Mouse (Mus musculus): ENCODE results near the gene Adgrb2. TPM values are rescaled to one million over a fixed set of nuclear protein-coding genes. Genes with fewer than 3 reads are reported as not detected.

The Adgrb2 gene
- polyA plus RNA-seq, 1 experiment, result 1.7 TPM

DNA sequence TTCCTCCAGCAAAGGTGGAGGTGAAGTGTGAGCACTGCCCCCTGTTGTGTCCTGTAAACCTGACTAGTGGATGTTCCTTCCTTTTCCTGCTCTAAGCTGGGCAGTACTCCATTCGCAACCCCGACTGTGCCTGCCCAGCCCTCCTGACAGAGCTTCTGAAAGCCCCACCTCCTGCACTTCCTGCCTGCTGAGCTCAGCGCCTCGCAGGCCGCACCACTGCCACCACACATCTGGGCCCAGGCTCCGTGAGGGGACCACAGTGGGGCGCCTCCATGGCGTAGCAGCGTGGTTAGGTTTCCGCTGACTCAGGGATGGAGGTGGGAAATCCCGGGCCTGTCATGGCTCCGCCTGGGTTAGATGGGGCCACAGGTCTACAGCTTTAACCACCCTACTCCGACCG, 60.9 kb downstream of the Adgrb2 start:
- WGBS, result 68% methylated on average over 14 of the region's 14 CpGs
- H3K27ac ChIP-seq (ENCODE audit: insufficient read depth, low read depth, low read length), result peak overlapping the region; percentile 43; the same call in 1 of the 2 replicates
- peak overlapping the region; percentile 9; the same call in 1 of the 2 replicates for H3K4me3 ChIP-seq (ENCODE audit: low read depth, low read length)
- H3K4me1 ChIP-seq (ENCODE audit: control insufficient read depth, insufficient read depth, insufficient read length, low read length), result peaks cover 17% of the 10 kb centered on the region
- H3K36me3 ChIP-seq (ENCODE audit: control insufficient read depth, insufficient read depth, low read length), result no peaks in the 10 kb centered on the region
- no peak for TF ChIP-seq CTCF (IDR thresholded peaks at IDR 0.05; ENCODE audit: extremely low read depth, insufficient read length, insufficient replicate concordance, low read depth, low read length)
- H3K27me3 ChIP-seq (ENCODE audit: control insufficient read depth, insufficient read depth, low read length), result no peaks in the 10 kb centered on the region

DNA sequence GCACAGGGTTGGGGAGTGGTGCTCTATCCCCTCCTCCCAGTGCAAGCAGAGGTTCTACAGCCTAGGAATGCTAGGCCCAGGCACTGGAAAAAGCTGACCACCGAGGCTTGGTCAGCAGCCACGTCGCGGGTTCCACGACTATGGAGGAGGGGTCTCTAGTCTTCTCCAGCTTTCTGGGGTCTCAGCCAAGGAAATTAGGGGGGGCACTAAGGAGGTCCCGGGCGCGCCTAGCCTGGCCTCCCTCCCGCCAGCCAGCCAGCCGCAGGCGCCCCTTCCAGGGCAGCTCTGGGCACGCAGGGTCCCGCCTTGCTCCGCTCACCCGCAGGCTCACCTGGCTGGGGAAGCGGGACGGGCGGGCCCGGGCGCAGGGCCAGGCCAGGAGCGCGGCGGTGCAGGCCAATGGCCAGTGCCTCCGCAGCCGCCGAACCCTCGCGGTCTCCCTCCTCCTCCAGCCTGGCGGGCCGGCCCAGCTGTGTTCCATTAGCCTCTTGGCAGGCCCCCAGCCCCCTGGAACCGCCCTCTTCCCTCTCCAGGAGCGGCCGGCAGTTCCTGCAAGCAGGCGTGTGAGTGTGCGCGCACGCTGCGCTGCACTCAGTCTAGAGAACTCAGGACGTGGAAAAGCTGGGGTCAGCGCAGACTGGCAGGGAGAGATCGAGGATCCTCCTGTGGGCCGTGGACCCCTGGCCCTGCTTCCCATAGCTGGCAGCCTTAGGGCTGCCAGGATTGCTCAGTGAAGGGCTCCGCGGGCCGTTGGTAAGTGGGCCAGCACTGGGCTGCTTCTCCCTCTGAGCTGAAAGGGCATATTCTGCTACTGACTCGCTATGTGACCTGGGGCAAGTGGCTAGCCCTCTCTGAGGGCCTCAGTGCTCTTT, 62.9 kb downstream of the Adgrb2 start, which contains the start of gene Col16a1:
TSS of gene Col16a1 (plus strand) at position 510 of the 872 bp plus-strand sequence.
- peak within 1 kb of the TSS; percentile 60 for H3K27ac ChIP-seq (ENCODE audit: insufficient read depth, low read depth, low read length)
- 7% methylated on average over 45 of the region's 46 CpGs for WGBS
- peak within 1 kb of the TSS; percentile 64 for H3K4me3 ChIP-seq (ENCODE audit: low read depth, low read length)
- no peaks in the 10 kb centered on the region for H3K36me3 ChIP-seq (ENCODE audit: control insufficient read depth, insufficient read depth, low read length)
- TF ChIP-seq POLR2A (IDR thresholded peaks at IDR 0.05; ENCODE audit: low read depth, low read length), result no peak; the same call in 1 of the 2 replicates
- TF ChIP-seq CTCF (IDR thresholded peaks at IDR 0.05; ENCODE audit: extremely low read depth, insufficient read length, insufficient replicate concordance, low read depth, low read length), result no peak
- peaks cover 17% of the 10 kb centered on the region for H3K4me1 ChIP-seq (ENCODE audit: control insufficient read depth, insufficient read depth, insufficient read length, low read length)
- H3K27me3 ChIP-seq (ENCODE audit: control insufficient read depth, insufficient read depth, low read length), result no peaks in the 10 kb centered on the region

DNA sequence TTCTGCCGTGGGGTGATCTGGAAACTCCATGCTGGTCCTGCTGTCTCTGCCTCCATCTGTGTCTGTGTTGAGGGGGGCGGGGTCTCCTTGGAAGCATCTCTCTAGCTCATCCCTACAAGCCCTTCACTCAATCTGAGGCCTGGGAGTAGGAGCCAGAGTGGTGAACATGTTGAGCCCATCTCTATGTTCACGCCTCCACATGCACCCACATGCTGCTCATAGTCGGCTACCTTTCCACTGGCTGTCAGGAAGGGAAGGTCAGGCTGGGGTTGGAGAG, 63.5 kb downstream of the Adgrb2 start:
- Histone ChIP-seq H3K4me3 (ENCODE audit: low read depth, low read length) (peak overlapping the region; percentile 64), H3K27ac (ENCODE audit: insufficient read depth, low read depth, low read length) (no peak overlapping the region), H3K27me3 (ENCODE audit: control insufficient read depth, insufficient read depth, low read length) (no peaks in the 10 kb centered on the region), H3K4me1 (ENCODE audit: control insufficient read depth, insufficient read depth, insufficient read length, low read length) (peaks cover 17% of the 10 kb centered on the region), H3K36me3 (ENCODE audit: control insufficient read depth, insufficient read depth, low read length) (no peaks in the 10 kb centered on the region)
- WGBS, result 59% methylated on average over 4 of the region's 4 CpGs
- TF ChIP-seq CTCF (IDR thresholded peaks at IDR 0.05; ENCODE audit: extremely low read depth, insufficient read length, insufficient replicate concordance, low read depth, low read length) (no peak), POLR2A (IDR thresholded peaks at IDR 0.05; ENCODE audit: low read depth, low read length) (no peak)

GRCm38 (mm10) chr4:130050056-130050824, 65.6 kb downstream of the Adgrb2 start:
- H3K27me3 ChIP-seq (ENCODE audit: control insufficient read depth, insufficient read depth, low read length), result no peaks in the 10 kb centered on the region
- no peaks in the 10 kb centered on the region for H3K36me3 ChIP-seq (ENCODE audit: control insufficient read depth, insufficient read depth, low read length)
- TF ChIP-seq CTCF (IDR thresholded peaks at IDR 0.05; ENCODE audit: extremely low read depth, insufficient read length, insufficient replicate concordance, low read depth, low read length) (no peak), POLR2A (IDR thresholded peaks at IDR 0.05; ENCODE audit: low read depth, low read length) (no peak)
- 68% methylated on average over 8 of the region's 8 CpGs for whole genome bisulfite sequencing
- H3K27ac ChIP-seq (ENCODE audit: insufficient read depth, low read depth, low read length), result no peak overlapping the region
- H3K4me3 ChIP-seq (ENCODE audit: low read depth, low read length), result no peak overlapping the region
- H3K4me1 ChIP-seq (ENCODE audit: control insufficient read depth, insufficient read depth, insufficient read length, low read length), result peaks cover 16% of the 10 kb centered on the region

GRCm38 (mm10) chr4:130052283-130052682, 67.6 kb downstream of the Adgrb2 start:
- Histone ChIP-seq H3K4me1 (ENCODE audit: control insufficient read depth, insufficient read depth, insufficient read length, low read length) (peaks cover 20% of the 10 kb centered on the region), H3K36me3 (ENCODE audit: control insufficient read depth, insufficient read depth, low read length) (no peaks in the 10 kb centered on the region), H3K27me3 (ENCODE audit: control insufficient read depth, insufficient read depth, low read length) (no peaks in the 10 kb centered on the region), H3K4me3 (ENCODE audit: low read depth, low read length) (no peak overlapping the region), H3K27ac (ENCODE audit: insufficient read depth, low read depth, low read length) (no peak overlapping the region)
- 90% methylated on average over 3 of the region's 3 CpGs for WGBS
- TF ChIP-seq CTCF (IDR thresholded peaks at IDR 0.05; ENCODE audit: extremely low read depth, insufficient read length, insufficient replicate concordance, low read depth, low read length), result no peak
- TF ChIP-seq POLR2A (IDR thresholded peaks at IDR 0.05; ENCODE audit: low read depth, low read length), result no peak

GRCm38 (mm10) chr4:130053111-130053510, 68.4 kb downstream of the Adgrb2 start:
- Histone ChIP-seq H3K36me3 (ENCODE audit: control insufficient read depth, insufficient read depth, low read length) (no peaks in the 10 kb centered on the region), H3K27ac (ENCODE audit: insufficient read depth, low read depth, low read length) (no peak overlapping the region), H3K4me1 (ENCODE audit: control insufficient read depth, insufficient read depth, insufficient read length, low read length) (peaks cover 15% of the 10 kb centered on the region), H3K27me3 (ENCODE audit: control insufficient read depth, insufficient read depth, low read length) (no peaks in the 10 kb centered on the region), H3K4me3 (ENCODE audit: low read depth, low read length) (no peak overlapping the region)
- 75% methylated on average over 9 of the region's 9 CpGs for WGBS
- TF ChIP-seq CTCF (IDR thresholded peaks at IDR 0.05; ENCODE audit: extremely low read depth, insufficient read length, insufficient replicate concordance, low read depth, low read length) (no peak), POLR2A (IDR thresholded peaks at IDR 0.05; ENCODE audit: low read depth, low read length) (no peak)

DNA sequence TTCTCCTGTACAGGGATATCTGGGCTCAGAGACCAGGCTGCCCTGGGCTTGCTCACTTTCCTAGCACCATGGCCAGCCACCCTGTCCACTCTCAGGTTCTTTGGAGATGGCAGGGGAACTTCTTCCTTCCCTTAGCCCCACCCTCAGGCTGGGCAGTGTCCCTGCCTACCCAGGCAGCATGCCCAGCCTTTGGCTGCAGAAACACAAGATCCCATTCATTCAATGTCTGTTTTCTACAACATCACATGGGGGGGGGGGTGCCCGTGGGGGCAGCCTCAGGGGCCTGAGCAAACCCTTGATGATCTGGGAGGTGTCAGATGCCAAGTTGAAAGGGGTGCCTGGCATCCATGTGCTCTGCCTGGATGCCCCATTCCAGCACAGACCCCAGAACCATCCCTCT, 70.1 kb downstream of the Adgrb2 start:
- peaks cover 15% of the 10 kb centered on the region for H3K4me1 ChIP-seq (ENCODE audit: control insufficient read depth, insufficient read depth, insufficient read length, low read length)
- no peaks in the 10 kb centered on the region for H3K36me3 ChIP-seq (ENCODE audit: control insufficient read depth, insufficient read depth, low read length)
- 18% methylated on average over 1 of the region's 1 CpGs for WGBS
- no peak overlapping the region for H3K27ac ChIP-seq (ENCODE audit: insufficient read depth, low read depth, low read length)
- H3K4me3 ChIP-seq (ENCODE audit: low read depth, low read length), result no peak overlapping the region
- TF ChIP-seq CTCF (IDR thresholded peaks at IDR 0.05; ENCODE audit: extremely low read depth, insufficient read length, insufficient replicate concordance, low read depth, low read length) (no peak), POLR2A (IDR thresholded peaks at IDR 0.05; ENCODE audit: low read depth, low read length) (no peak)
- no peaks in the 10 kb centered on the region for H3K27me3 ChIP-seq (ENCODE audit: control insufficient read depth, insufficient read depth, low read length)

Measured in small intestine, adult 2 months (tissue).